Mouse (Mus musculus): ENCODE measurements around the gene Ccdc22.
A peak's percentile ranks its signal among the peaks of the same experiment; 100 is the strongest.

Gene Ccdc22

GRCm38 (mm10) chrX:7604879-7605574, at the start of gene Ccdc22:
Ccdc22 (minus strand) TSS chrX:7605517.
- peak; percentile 89 for DNase-seq

DNA sequence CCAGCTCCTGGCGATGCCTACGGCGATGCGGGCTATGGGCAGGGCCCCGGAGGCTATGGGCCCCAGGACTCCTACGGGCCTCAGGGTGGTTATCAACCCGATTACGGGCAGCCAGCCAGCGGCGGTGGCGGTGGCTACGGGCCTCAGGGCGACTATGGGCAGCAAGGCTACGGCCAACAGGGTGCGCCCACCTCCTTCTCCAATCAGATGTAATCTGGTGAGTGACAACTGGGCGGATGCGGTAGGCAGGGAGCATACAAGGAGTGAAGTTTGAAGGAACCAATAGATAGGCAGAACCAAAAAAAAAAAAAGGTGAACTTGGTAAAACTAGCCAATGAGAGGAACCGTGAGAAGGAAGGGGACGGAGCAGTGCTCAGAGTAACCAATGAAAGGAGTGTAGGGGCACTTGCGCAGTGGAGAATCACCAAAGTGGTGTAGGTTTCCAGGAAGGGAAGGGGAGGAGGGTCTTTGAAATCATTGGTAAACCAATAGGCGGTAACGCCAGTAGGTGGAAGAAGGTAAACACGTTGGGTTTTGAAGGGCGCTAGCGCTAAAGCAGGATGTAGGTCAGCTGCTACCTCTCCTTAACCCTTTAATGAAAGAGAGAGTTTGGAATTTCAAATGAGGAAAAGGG, 43.5 kb upstream of the Ccdc22 start:
- DNase-seq, result peak; percentile 95

DNA sequence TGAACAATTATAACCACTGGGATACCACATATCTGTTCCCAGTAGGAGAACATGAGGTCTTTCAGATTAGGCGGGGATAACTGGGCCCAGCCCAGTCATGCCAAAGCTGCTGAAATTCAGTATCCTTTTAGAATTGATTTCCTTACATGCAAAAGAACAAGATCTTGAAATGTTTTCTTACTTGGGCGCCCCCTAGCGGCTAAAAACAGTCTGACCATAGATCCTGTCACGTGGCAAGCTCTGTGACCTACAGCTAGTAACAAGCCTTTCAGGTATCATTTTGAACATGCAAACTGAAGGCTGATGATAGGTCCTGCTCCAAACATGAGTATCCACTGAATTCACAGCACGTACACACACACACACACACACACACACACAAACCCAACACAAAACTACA, 40.0 kb upstream of the Ccdc22 start:
- peak; percentile 82 for DNase-seq

- DNase-seq, result peak; percentile 75
Observed at GRCm38 (mm10) chrX:7640785-7641184, 35.5 kb upstream of the Ccdc22 start.

DNA sequence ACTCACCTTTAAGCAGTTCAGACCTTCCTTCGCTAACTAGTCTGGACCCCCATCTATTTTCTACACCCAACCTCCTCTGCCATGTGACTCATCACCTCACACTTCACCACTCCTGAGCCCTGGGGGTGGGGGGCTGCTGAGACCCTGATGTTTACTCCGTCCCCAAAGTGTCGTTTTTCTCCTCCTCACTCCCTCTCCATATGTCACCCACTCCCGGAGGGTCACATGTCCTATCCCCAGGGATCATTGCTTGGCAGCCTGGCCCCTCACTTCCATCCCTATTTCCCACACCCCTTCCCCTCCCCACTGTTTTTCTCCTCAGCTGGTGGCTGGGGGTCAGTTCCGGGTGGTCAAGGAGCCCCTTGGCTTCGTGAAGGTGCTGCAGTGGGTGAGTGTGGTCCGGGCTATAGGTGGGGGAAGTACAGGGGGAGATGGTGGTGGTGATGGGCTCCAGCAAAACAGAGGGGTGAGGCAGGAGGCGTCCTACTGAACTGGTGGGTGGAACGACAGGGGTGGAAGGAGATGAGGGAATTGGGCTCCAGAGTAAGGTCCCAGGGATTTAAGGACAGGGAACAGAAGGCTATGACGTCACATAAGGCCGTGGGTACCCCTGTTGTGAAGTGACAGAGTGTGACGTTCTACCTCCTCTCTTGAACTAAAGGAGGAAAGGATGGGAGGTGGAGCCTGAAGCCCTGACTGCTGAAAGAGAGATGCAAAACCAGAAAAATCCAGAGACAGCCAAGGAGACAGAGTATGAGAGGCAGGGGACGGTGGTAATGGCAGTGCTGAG, 34.4 kb upstream of the Ccdc22 start:
- peak; percentile 25 for DNase-seq

DNA sequence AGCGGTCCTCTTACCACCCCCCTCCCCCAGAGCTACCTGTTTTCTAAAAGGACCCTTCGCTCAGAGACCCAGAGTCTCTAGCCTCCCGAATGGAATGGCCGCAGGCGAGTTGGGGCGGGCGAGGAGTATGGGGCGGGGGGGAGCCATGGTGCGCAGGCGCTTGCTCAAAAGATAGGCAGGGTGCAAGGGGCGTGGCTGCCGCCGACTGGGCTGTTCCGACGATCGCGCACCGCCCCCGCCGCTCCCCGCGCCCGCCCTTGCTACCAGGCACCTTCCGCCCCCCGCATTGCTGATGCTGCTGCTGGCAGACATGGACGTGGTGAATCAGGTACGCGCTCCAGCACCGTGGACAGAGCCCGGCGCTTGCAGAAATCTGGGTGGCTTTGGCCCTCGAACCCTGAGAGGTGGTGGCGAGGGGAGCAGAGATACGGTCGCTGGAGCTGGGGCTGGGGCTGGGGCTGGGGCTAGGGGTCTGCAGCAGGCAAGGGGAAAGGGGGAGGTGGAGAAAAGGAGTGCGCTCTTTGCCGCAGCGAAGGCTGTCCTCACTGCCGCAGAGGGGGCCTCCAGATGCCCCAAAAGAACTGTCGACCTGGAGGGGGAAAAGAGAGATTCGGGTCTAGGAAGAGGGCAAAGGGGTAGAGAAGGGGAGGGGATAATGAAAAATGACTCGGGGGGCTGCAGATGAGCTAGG, 33.2 kb upstream of the Ccdc22 start, which contains the start of gene Syp:
Syp (plus strand) TSS at position 71 of the 691 bp plus-strand sequence.
- DNase-seq, result peak; percentile 87

DNA sequence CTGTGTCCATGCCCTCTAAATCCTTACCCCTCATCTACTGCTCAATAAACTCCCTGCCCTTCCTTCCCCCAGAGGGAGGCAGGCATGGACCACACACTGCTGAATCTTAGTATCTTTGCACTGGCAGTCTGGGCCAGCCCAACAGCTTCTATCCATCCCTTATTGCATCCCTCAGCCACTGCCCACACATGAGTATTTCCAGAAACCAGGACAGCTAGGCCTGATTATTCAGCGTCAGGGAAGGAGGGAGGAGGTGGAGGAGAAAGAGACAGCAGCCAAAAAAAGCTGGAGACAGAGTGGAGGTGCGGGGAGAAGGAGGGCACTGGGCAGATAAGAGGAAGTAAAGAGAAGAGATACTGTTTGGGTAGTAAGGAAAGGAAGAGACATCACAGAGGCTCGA, 29.8 kb upstream of the Ccdc22 start:
- DNase-seq, result no peak

GRCm38 (mm10) chrX:7632560-7632959, 27.2 kb upstream of the Ccdc22 start:
- no peak for DNase-seq

GRCm38 (mm10) chrX:7617889-7618551, 12.7 kb upstream of the Ccdc22 start:
- DNase-seq, result no peak

DNA sequence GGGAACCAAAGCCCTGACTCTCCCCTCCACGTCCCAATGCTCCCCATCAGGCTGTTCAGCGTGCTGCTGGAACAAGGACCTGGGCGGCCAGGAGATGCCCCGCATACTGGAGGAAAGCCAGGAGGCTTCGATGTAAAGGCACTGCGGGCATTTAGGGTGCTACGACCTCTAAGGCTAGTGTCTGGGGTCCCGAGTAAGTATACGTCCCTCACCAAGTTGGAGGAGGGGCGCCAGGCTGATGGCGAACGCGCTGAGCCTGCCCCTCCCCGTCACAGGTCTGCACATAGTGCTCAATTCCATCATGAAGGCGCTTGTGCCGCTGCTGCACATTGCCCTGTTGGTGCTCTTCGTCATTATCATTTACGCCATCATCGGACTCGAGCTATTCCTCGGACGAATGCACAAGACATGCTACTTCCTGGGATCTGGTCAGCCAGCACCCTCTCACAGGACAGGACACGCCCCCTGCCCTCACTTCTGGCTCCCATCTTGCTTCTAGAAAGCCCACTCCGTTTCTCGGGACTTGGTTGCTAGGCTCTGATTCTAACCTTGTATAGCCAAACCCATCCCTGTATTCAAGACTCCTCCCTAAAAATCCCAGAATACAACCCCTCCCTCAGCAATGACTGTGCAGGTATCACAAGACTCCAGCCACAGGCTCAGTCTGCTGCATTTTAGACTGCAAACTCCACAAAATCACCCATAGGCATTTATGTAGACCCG, 5.4 kb upstream of the Ccdc22 start:
- DNase-seq, result peak; percentile 46

- peak; percentile 5 for DNase-seq
Observed at GRCm38 (mm10) chrX:7610035-7610434, 4.7 kb upstream of the Ccdc22 start.

DNA sequence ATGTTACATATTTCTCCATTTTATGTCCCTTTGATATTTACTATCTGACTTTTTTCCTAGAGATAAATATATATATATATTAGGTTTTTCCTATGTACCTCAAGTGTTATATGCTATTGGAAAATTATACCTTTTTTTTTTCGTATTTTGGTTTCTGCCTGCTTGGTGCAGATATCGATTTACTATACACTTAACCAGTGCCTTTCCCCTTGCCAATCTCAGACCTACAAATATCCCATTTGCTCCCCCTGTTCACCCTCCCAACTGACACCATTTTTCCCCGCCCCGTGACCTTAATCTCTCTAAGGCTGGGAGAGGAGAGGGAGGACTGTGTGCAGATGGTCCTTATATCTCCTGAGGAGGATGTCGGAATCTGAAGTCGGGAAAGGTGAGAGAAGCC, 1.5 kb upstream of the Ccdc22 start, which contains the start of gene Cacna1f:
Cacna1f (plus strand) TSS at position 301 of the 400 bp plus-strand sequence.
- DNase-seq, result peak; percentile 44

DNA sequence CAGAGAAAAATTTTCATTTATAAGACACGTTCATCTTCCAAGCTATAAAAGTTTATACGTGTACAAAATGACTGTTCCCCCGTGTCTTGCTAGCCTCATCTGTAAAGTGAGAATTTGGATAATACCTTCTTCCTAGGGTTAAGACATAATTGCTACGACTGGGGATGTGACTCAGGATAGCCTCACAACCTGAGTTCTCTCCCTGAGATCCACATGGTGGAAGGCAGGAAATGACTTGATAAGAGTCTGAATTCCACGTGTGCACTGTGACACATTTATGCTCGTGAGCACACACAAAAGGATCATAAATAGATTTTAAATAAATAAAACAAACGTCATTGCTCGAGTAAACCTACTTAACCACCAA, 241 bp upstream of the Ccdc22 start:
- DNase-seq, result no peak

DNA sequence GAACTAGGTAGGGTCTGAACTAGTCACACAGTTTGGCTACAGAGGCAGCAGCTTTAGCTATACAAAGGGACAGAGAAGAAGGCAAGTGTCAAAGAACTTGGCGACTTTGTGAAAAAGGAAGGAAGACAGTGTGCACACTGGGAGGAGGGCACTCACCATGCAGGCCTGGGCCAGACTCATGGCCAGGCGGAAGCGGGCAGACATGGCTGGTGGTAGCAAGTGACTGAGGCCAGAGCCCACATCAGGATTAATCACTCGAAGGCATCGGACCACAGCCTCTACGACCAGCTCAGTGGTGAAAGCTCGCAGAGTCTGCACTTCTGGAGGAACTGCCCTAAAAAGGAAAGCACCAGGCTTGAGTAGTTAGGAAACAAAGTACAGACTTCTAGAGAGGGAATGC, 1.3 kb downstream of the Ccdc22 start:
- no peak for DNase-seq

DNA sequence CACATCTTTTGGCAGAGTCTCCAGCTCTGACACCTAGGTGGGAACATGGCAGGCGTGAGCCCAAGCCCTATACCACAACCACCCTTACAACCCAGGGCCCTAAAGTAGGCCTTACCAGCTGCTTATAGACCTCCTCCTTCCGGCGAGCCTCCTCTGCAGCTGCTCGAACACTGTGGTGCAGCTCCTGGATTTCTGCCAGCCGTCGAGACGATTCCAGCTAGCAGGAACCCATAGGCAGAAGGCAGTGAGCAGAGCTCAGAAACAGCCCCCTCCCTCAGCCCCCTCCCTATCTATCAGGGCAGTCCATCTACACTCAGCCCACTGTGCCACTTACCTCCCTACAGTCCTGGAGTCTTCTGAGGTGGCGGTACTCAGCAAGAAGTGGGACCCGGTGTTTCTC, 9.9 kb downstream of the Ccdc22 start:
- DNase-seq, result no peak

DNA sequence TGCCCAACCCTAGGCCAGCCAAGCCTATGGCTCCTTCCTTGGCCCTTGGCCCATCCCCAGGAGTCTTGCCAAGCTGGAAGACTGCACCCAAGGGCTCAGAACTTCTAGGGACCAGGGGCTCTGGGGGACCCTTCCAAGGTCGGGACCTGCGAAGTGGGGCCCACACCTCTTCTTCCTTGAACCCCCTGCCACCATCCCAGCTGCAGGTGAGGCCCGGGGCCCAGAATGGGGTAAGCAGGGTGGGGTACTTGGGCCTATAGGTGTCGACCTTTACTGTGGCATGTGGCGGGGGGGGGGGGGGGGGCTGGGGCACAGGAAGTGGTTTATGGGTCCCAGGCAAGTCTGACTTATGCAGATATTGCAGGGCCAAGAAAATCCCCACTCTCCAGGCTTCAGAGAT, 19.0 kb downstream of the Ccdc22 start:
- no peak for DNase-seq

GRCm38 (mm10) chrX:7583881-7584280, 21.4 kb downstream of the Ccdc22 start:
- DNase-seq, result no peak

DNA sequence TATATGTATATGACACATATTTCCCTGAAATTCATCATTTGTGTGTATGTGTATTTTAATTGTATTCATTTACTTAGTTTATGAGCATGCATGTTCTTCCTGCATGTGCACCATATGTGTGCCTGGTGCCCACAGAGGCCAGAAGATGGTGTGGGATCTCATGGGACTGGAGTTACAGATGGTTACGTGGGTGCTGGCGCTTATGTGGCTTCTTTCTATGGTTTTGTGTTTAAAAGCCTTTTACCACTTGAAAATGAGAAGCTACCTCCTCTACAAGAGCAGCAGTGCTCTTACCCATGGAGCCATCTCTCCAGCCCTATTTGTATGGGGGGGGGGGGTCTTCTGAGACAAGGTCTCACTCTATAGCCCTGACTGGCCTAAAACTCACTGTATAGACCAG, 24.2 kb downstream of the Ccdc22 start:
- DNase-seq, result no peak

DNA sequence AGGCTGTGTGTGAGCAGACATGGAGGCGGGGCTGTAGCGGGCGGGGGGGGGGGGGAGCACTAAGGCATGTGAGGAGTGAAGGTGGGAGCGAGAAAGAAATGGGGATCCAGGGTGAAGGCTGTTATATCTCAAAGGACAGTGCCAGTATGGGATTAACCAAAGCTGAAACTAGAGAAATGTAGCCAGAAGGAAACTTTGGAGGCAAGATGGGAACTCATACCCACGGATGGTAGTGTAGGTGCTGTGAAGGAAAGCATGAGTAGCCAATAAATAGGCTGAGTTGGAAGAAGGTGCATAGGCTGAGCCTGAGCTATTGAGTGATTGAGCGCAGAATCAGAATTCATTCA, 30.5 kb downstream of the Ccdc22 start:
- DNase-seq, result no peak

DNA sequence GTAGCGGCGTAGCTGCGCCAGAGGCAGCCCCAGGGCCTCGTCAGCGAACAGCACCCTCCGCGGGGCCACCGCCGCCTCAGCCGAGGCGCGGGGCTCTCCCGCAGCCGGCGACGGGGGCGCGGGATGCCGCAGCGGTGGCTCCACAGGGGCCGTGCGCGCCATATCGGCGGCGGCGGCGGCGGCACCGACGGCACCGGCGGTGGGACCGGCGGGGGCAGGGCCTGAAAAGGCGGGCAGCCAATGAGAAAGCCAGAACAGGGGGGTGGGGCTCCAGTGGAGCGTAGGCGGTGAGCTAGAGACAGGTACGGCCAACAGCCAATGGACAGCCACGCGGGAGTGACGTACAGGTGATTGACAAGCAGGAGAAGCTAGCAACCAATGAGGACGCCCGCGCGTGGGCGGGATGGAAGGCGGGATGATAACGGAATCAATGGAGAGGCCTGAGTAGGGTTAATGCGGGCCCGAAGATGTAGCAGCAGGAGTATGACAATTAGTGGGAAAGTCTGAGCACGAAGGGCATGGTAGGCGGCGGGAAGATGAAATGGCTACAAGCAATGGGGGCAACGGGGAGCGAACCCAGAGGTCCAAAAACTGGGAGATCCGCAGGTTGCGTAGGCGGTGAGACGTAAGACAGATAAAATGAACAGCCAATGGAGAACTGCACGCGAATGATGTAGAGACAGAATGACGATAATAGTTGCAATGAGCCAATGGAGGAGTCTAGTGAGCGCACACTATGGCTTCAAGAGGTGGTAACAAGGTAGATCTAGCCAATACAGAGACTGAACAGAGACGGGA, 31.0 kb downstream of the Ccdc22 start, which contains the start of gene Ppp1r3f:
Ppp1r3f (minus strand) TSS at position 197 of the 798 bp plus-strand sequence.
- DNase-seq, result peak; percentile 96

Measured in retina, postnatal 1 day (tissue).